Mouse (Mus musculus) hindbrain, embryonic 14.5 days (tissue): Measurements from ENCODE around the gene Cenpq. TPM values are rescaled to one million over a fixed set of nuclear protein-coding genes. Genes with fewer than 3 reads are reported as not detected.

ENCODE experiments used
- ATAC-seq: fragments of 200-750 bp; cut with Nextera tagmentation; 2 replicates; pipeline ENCODE4 v1.8.0; 2017; ENCODE audit warnings: moderate number of reproducible peaks, mild to moderate bottlenecking, moderate TSS enrichment, moderate library complexity; ENCODE audit not compliant: low FRiP score
- DNase-seq: peaks from one replicate; pipeline ENCODE4 v3.0.0-alpha.2; 2015; ENCODE audit warnings: low spot score
- H3K27ac ChIP-seq: fragments of 300-500 bp; sonication (generic); 2 replicates; pipeline ENCODE4 v1.5.1; 2014; ENCODE audit warnings: mild to moderate bottlenecking, moderate library complexity
- H3K27me3 ChIP-seq: fragments of 300-500 bp; sonication (generic); 2 replicates; pipeline ENCODE4 v1.6.1; 2014; ENCODE audit warnings: mild to moderate bottlenecking, low read length, mixed read lengths; ENCODE audit not compliant: control insufficient read depth, insufficient read depth
- H3K36me3 ChIP-seq: fragments of 300-500 bp; sonication (generic); replicated peaks from 2 replicates; pipeline ENCODE4 v1.6.1; 2014; ENCODE audit not compliant: control insufficient read depth, insufficient read depth
- H3K4me1 ChIP-seq: fragments of 300-500 bp; sonication (generic); replicated peaks from 2 replicates; pipeline ENCODE4 v1.6.1; 2014; ENCODE audit warnings: antibody characterized with exemption, low read length, mixed read lengths; ENCODE audit not compliant: control insufficient read depth, insufficient read depth
- H3K4me2 ChIP-seq: fragments of 300-500 bp; sonication (generic); replicated peaks from 2 replicates; pipeline ENCODE4 v1.6.1; 2014; ENCODE audit warnings: mild to moderate bottlenecking, moderate library complexity
- H3K4me3 ChIP-seq: fragments of 300-500 bp; sonication (generic); replicated peaks from 2 replicates; pipeline ENCODE4 v1.5.1; 2014; ENCODE audit warnings: mild to moderate bottlenecking, low read length
- H3K9ac ChIP-seq: fragments of 300-500 bp; sonication (generic); 2 replicates; pipeline ENCODE4 v1.6.1; 2014
- H3K9me3 ChIP-seq: fragments of 300-500 bp; sonication (generic); 2 replicates; pipeline ENCODE4 v1.6.1; 2016; ENCODE audit warnings: low read length; ENCODE audit not compliant: control insufficient read depth
- WGBS: fragments of 180-500 bp; shearing (Covaris S2); extraction: QIAGEN DNeasy Blood & Tissue Kit; methylation state at CpG from one replicate; pipeline ENCODE4 v1.1.7; 2014; 5-methylcytosine and 5-hydroxymethylcytosine counted together
- polyA plus RNA-seq: library from polyadenylated mRNA; unstranded; fragments of >200 nt; fragmentation: Nextera tagmentation; extraction: Ambion mirVana; gene quantifications from 2 replicates; pipeline ENCODE4 v1.2.1, GENCODE M21; 2014

The Cenpq gene
- 9.4 and 13.0 TPM in 2 replicates for polyA plus RNA-seq

GRCm38 (mm10) chr17:40934420-40935231 is at the start of gene Cenpq, which contains the start of gene Mut:
Gene Cenpq (minus strand): TSS chr17:40935047.
Gene Mut (plus strand): TSS chr17:40934685.
- Histone ChIP-seq H3K4me1 (peaks cover 11% of the 10 kb centered on the region; the same call in 1 of the 2 replicates), H3K9me3 (no peaks in the 10 kb centered on the region), H3K9ac (peak within 1 kb of the TSS; percentile 63), H3K27ac (peak within 1 kb of the TSS; percentile 84), H3K4me3 (peak within 1 kb of the TSS; percentile 47), H3K4me2 (peak within 1 kb of the TSS; percentile 82), H3K36me3 (peaks cover 15% of the 10 kb centered on the region), H3K27me3 (no peaks in the 10 kb centered on the region)
- WGBS = under 1% methylated on average over 50 of the region's 50 CpGs
- DNase-seq (peak; percentile 100), ATAC-seq (peak; percentile 100)

- WGBS = 69% methylated on average over 11 of the region's 11 CpGs
- peak; percentile 66; the same call in 1 of the 2 replicates for ATAC-seq
- Histone ChIP-seq H3K9me3 (no peaks in the 10 kb centered on the region), H3K4me2 (no peak overlapping the region), H3K27me3 (no peaks in the 10 kb centered on the region), H3K4me1 (no peaks in the 10 kb centered on the region), H3K36me3 (no peaks in the 10 kb centered on the region), H3K4me3 (no peak overlapping the region), H3K27ac (no peak overlapping the region), H3K9ac (no peak overlapping the region)
- peak; percentile 70 for DNase-seq
Observed at GRCm38 (mm10) chr17:40977914-40978313, 43.1 kb upstream of the Cenpq start.

GRCm38 (mm10) chr17:40948518-40948917 is 13.7 kb upstream of the Cenpq start:
- H3K9me3 ChIP-seq = no peaks in the 10 kb centered on the region
- H3K4me2 ChIP-seq = no peak overlapping the region
- no peak overlapping the region for H3K9ac ChIP-seq
- H3K4me1 ChIP-seq = no peaks in the 10 kb centered on the region
- H3K36me3 ChIP-seq = peaks cover 71% of the 10 kb centered on the region
- 91% methylated on average over 3 of the region's 3 CpGs for WGBS
- no peak overlapping the region for H3K4me3 ChIP-seq
- DNase-seq = no peak
- ATAC-seq = no peak
- H3K27ac ChIP-seq = no peak overlapping the region
- no peaks in the 10 kb centered on the region for H3K27me3 ChIP-seq

- Histone ChIP-seq H3K27me3 (no peaks in the 10 kb centered on the region), H3K9me3 (no peaks in the 10 kb centered on the region), H3K4me3 (peak overlapping the region; percentile 47), H3K9ac (peak overlapping the region; percentile 39), H3K4me1 (peaks cover 11% of the 10 kb centered on the region; the same call in 1 of the 2 replicates), H3K27ac (no peak overlapping the region), H3K4me2 (peak overlapping the region; percentile 82), H3K36me3 (peaks cover 19% of the 10 kb centered on the region)
- no peak for DNase-seq
- peak; percentile 18; the same call in 1 of the 2 replicates for ATAC-seq
- WGBS = 2% methylated on average over 14 of the region's 14 CpGs
Observed at GRCm38 (mm10) chr17:40933985-40934384, 862 bp downstream of the Cenpq start.

GRCm38 (mm10) chr17:40915499-40915898 is 19.3 kb downstream of the Cenpq start:
- Histone ChIP-seq H3K4me3 (no peak overlapping the region), H3K27me3 (no peaks in the 10 kb centered on the region), H3K4me1 (no peaks in the 10 kb centered on the region), H3K27ac (no peak overlapping the region), H3K9ac (no peak overlapping the region), H3K4me2 (no peak overlapping the region), H3K36me3 (no peaks in the 10 kb centered on the region), H3K9me3 (no peaks in the 10 kb centered on the region)
- WGBS = 100% methylated on average over 1 of the region's 2 CpGs
- no peak for DNase-seq
- no peak for ATAC-seq

- H3K27me3 ChIP-seq = no peaks in the 10 kb centered on the region
- no peak within 1 kb of the TSS for H3K4me3 ChIP-seq
- no peak within 1 kb of the TSS for H3K4me2 ChIP-seq
- DNase-seq (no peak), ATAC-seq (no peak)
- no peak within 1 kb of the TSS for H3K9ac ChIP-seq
- H3K27ac ChIP-seq = no peak within 1 kb of the TSS
- no peaks in the 10 kb centered on the region for H3K9me3 ChIP-seq
- H3K4me1 ChIP-seq = no peaks in the 10 kb centered on the region
- no peaks in the 10 kb centered on the region for H3K36me3 ChIP-seq
- WGBS = 97% methylated on average over 2 of the region's 2 CpGs
Observed at GRCm38 (mm10) chr17:40914250-40914649, 20.6 kb downstream of the Cenpq start, which contains the start of gene Glyatl3. Gene Glyatl3 (minus strand): TSS chr17:40914350.

- Histone ChIP-seq H3K9me3 (no peaks in the 10 kb centered on the region), H3K27ac (no peak overlapping the region), H3K4me3 (peak overlapping the region; percentile 15; the same call in 1 of the 2 replicates), H3K4me2 (peak overlapping the region; percentile 43), H3K4me1 (peaks cover 3% of the 10 kb centered on the region; the same call in 1 of the 2 replicates), H3K9ac (no peak overlapping the region), H3K36me3 (no peaks in the 10 kb centered on the region), H3K27me3 (no peaks in the 10 kb centered on the region)
- ATAC-seq = no peak
- DNase-seq = no peak
- WGBS = 14% methylated on average over 14 of the region's 14 CpGs
Observed at GRCm38 (mm10) chr17:40904721-40905154, 30.1 kb downstream of the Cenpq start.

- DNase-seq (no peak), ATAC-seq (no peak)
- Histone ChIP-seq H3K4me3 (no peak overlapping the region), H3K27ac (no peak overlapping the region), H3K9me3 (no peaks in the 10 kb centered on the region), H3K4me1 (peaks cover 3% of the 10 kb centered on the region; the same call in 1 of the 2 replicates), H3K4me2 (peak overlapping the region; percentile 43; the same call in 1 of the 2 replicates), H3K36me3 (no peaks in the 10 kb centered on the region), H3K27me3 (no peaks in the 10 kb centered on the region), H3K9ac (no peak overlapping the region)
- 8% methylated on average over 11 of the region's 11 CpGs for WGBS
Observed at GRCm38 (mm10) chr17:40904056-40904597, 30.7 kb downstream of the Cenpq start.

- WGBS = 71% methylated on average over 4 of the region's 4 CpGs
Observed at GRCm38 (mm10) chr17:40903345-40903744, 31.5 kb downstream of the Cenpq start.

More at GRCm38 (mm10) chr17:40903345-40903744, 31.5 kb downstream of the Cenpq start:
- H3K4me1 ChIP-seq = peaks cover 3% of the 10 kb centered on the region; the same call in 1 of the 2 replicates
- no peak overlapping the region for H3K27ac ChIP-seq
- no peak overlapping the region for H3K4me2 ChIP-seq
- H3K9ac ChIP-seq = no peak overlapping the region
- H3K4me3 ChIP-seq = no peak overlapping the region
- H3K36me3 ChIP-seq = no peaks in the 10 kb centered on the region
- H3K9me3 ChIP-seq = no peaks in the 10 kb centered on the region
- DNase-seq (no peak), ATAC-seq (no peak)
- no peaks in the 10 kb centered on the region for H3K27me3 ChIP-seq
